Mouse (Mus musculus) heart, embryonic 13.5 days (tissue): Measurements from ENCODE around the gene Htr3b. TPM values are rescaled to one million over a fixed set of nuclear protein-coding genes. Genes with fewer than 3 reads are reported as not detected.

Source experiments
- polyA plus RNA-seq: library from polyadenylated mRNA; unstranded; fragments of >200 nt; fragmentation: Nextera tagmentation; extraction: Ambion mirVana; gene quantifications from 2 replicates; pipeline ENCODE4 v1.2.1, GENCODE M21; 2015

The Htr3b gene
- polyA plus RNA-seq, 1 experiment from 2014 or later = 0.12 TPM

Other genes starting within 250 kb of the Htr3b start
- 1.1 TPM in 2 replicates for gene Zbtb16, start 128.8 kb downstream of the Htr3b start, polyA plus RNA-seq
- 0.69 and 0.84 TPM in 2 replicates for gene Htr3a, start 53.9 kb downstream of the Htr3b start, polyA plus RNA-seq
- gene Usp28, start 20.4 kb upstream of the Htr3b start, polyA plus RNA-seq = 89.2 and 97.2 TPM in 2 replicates
- gene Zw10, start 90.6 kb upstream of the Htr3b start, polyA plus RNA-seq = 22.6 and 23.5 TPM in 2 replicates
- gene Tmprss5, start 116.3 kb upstream of the Htr3b start, polyA plus RNA-seq = 0.17 TPM in 1 of 2 replicates, not detected in the other